Mouse (Mus musculus) erythroblast, embryonic 14.5 days (primary cell): ENCODE measurements around the gene Ncbp2.

Experiments used
- GATA1 ChIP-seq: IDR thresholded peaks from 2 replicates; pipeline ENCODE4 v1.6.1; 2012; ENCODE audit warnings: low read length, inconsistent platforms, mixed read lengths
- TAL1 ChIP-seq: IDR thresholded peaks from 3 replicates; pipeline ENCODE4 v1.6.1; 2012; ENCODE audit warnings: low read length, inconsistent platforms, mixed read lengths

GRCm38 (mm10) chr16:31901886-31902285 is 46.4 kb upstream of the Ncbp2 start:
- TF ChIP-seq GATA1, result no peak
- TF ChIP-seq TAL1, result no peak
